Mouse (Mus musculus) testis, postnatal 10 days (tissue): ENCODE results near the gene Acss1.

ENCODE experiments used
- DNase-seq: peaks from one replicate; pipeline ENCODE4 v3.0.0; 2021; ENCODE audit warnings: low spot score

Acss1 gene

GRCm38 (mm10) chr2:150569847-150570590 is 98.3 kb downstream of the Acss1 start, which contains the start of gene Cst7:
Gene Cst7, plus strand, starts transcription at chr2:150570415.
- no peak for DNase-seq
